Mouse (Mus musculus) lung, adult 2 months (tissue): Measurements from ENCODE around the gene Klhdc4.

Experiments used
- CTCF ChIP-seq: fragments of 200-500 bp; IDR thresholded peaks from 2 replicates; pipeline ENCODE4 v1.5.1; 2011; ENCODE audit warnings: mild to moderate bottlenecking, low read length, control low read depth; ENCODE audit not compliant: insufficient read depth
- POLR2A ChIP-seq: fragments of 200-500 bp; IDR thresholded peaks from 2 replicates; pipeline ENCODE4 v1.6.1; 2011; ENCODE audit warnings: low read depth, mild to moderate bottlenecking, control low read depth, low read length, borderline replicate concordance; ENCODE audit errors: extremely low read depth

DNA sequence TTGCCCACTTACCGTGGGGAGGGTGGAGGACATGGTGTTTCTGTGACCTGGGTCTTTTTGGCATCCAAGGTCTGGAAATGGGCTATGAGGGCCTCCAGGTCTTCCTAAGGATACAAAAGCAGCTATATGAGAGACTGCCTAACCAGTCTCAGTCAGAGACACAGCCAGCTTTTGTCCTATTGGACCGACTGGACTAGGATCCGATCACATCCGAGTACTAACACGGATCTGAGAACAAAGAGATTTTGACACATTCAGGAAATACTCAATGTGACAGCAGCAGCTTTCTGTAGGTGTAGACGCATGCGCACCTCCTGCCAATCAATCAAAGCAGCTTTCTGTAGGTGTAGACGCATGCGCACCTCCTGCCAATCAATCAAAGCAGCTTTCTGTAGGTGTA lies 7.6 kb downstream of the Klhdc4 start:
- TF ChIP-seq CTCF: no peak
- no peak for TF ChIP-seq POLR2A
